Mouse (Mus musculus) neural tube, embryonic 14.5 days (tissue): ENCODE results near the gene Bnipl. TPM values are rescaled to one million over a fixed set of nuclear protein-coding genes. Genes with fewer than 3 reads are reported as not detected.
"Not testable (repeated sequence)": the region's sequence is repeated elsewhere in the genome, so short reads cannot be mapped to it uniquely, and the experiment has no call there.

ENCODE experiments used
- ATAC-seq: fragments of 200-750 bp; cut with Nextera tagmentation; 2 replicates; pipeline ENCODE4 v1.8.0; 2017; ENCODE audit warnings: low read depth, mild to moderate bottlenecking, moderate TSS enrichment, moderate library complexity
- H3K27ac ChIP-seq: fragments of 300-500 bp; sonication (generic); 2 replicates; pipeline ENCODE4 v1.5.1; 2014; ENCODE audit warnings: low read depth, mild to moderate bottlenecking, control low read depth, low read length, moderate library complexity, mixed read lengths
- H3K27me3 ChIP-seq: fragments of 300-500 bp; sonication (generic); 2 replicates; pipeline ENCODE4 v1.6.1; 2014; ENCODE audit warnings: low read length; ENCODE audit not compliant: control insufficient read depth, insufficient read depth
- H3K36me3 ChIP-seq: fragments of 300-500 bp; sonication (generic); 2 replicates; pipeline ENCODE4 v1.6.1; 2014; ENCODE audit warnings: low read length, mixed read lengths; ENCODE audit not compliant: control insufficient read depth, insufficient read depth
- H3K4me1 ChIP-seq: fragments of 300-500 bp; sonication (generic); 2 replicates; pipeline ENCODE4 v1.6.1; 2014; ENCODE audit warnings: low read length; ENCODE audit not compliant: control insufficient read depth, insufficient read depth
- H3K4me2 ChIP-seq: fragments of 300-500 bp; sonication (generic); 2 replicates; pipeline ENCODE4 v1.6.1; 2014; ENCODE audit warnings: mild to moderate bottlenecking, low read depth, low read length, control low read depth
- H3K4me3 ChIP-seq: fragments of 300-500 bp; sonication (generic); 2 replicates; pipeline ENCODE4 v1.5.1; 2014; ENCODE audit warnings: low read depth, low read length, control low read depth, mixed read lengths
- H3K9ac ChIP-seq: fragments of 300-500 bp; sonication (generic); replicated peaks from 2 replicates; pipeline ENCODE4 v1.6.1; 2014; ENCODE audit warnings: low read depth, mild to moderate bottlenecking, control low read depth, low read length, mixed read lengths
- H3K9me3 ChIP-seq: fragments of 300-500 bp; sonication (generic); 2 replicates; pipeline ENCODE4 v1.6.1; 2016; ENCODE audit warnings: low read length; ENCODE audit not compliant: control insufficient read depth
- WGBS: fragments of 180-500 bp; shearing (Covaris S2); extraction: QIAGEN DNeasy Blood & Tissue Kit; methylation state at CpG from one replicate; pipeline ENCODE4 v1.1.7; 2014; 5-methylcytosine and 5-hydroxymethylcytosine counted together
- polyA plus RNA-seq: library from polyadenylated mRNA; unstranded; fragments of >200 nt; fragmentation: Nextera tagmentation; extraction: Ambion mirVana; gene quantifications from 2 replicates; pipeline ENCODE4 v1.2.1, GENCODE M21; 2014

Gene Bnipl
- polyA plus RNA-seq, 1 experiment from 2014 or later: 0.28 TPM

- H3K36me3 ChIP-seq, H3K27ac ChIP-seq, H3K27me3 ChIP-seq, H3K4me2 ChIP-seq, H3K4me3 ChIP-seq, ATAC-seq, H3K9me3 ChIP-seq, H3K9ac ChIP-seq, H3K4me1 ChIP-seq: not testable (repeated sequence)
- WGBS: 97% methylated on average over 7 of the region's 10 CpGs
These were observed 37.9 kb downstream of the Bnipl start for GRCm38 (mm10) chr3:95212889-95213608.

- ATAC-seq: no peak
- Histone ChIP-seq H3K36me3 (peaks cover 9% of the 10 kb centered on the region; the same call in 1 of the 2 replicates), H3K4me1 (no peaks in the 10 kb centered on the region), H3K4me2 (no peak overlapping the region), H3K27me3 (no peaks in the 10 kb centered on the region), H3K9ac (no peak overlapping the region), H3K9me3 (no peaks in the 10 kb centered on the region), H3K4me3 (no peak overlapping the region), H3K27ac (no peak overlapping the region)
- 52% methylated on average over 2 of the region's 2 CpGs for WGBS
These were observed 40.4 kb downstream of the Bnipl start for GRCm38 (mm10) chr3:95210585-95210984.

- peaks cover 17% of the 10 kb centered on the region; the same call in 1 of the 2 replicates for H3K36me3 ChIP-seq
- ATAC-seq: no peak
- no peak overlapping the region for H3K27ac ChIP-seq
- no peaks in the 10 kb centered on the region for H3K27me3 ChIP-seq
- no peak overlapping the region for H3K4me3 ChIP-seq
- no peak overlapping the region for H3K4me2 ChIP-seq
- H3K9me3 ChIP-seq: no peaks in the 10 kb centered on the region
- H3K9ac ChIP-seq: no peak overlapping the region
- H3K4me1 ChIP-seq: no peaks in the 10 kb centered on the region
- WGBS: 90% methylated on average over 4 of the region's 4 CpGs
These were observed 42.7 kb downstream of the Bnipl start for GRCm38 (mm10) chr3:95208286-95208685.

- Histone ChIP-seq H3K27me3 (no peaks in the 10 kb centered on the region), H3K9me3 (no peaks in the 10 kb centered on the region), H3K27ac (no peak overlapping the region), H3K4me1 (no peaks in the 10 kb centered on the region), H3K4me2 (no peak overlapping the region), H3K4me3 (no peak overlapping the region), H3K9ac (no peak overlapping the region), H3K36me3 (peaks cover 33% of the 10 kb centered on the region)
- WGBS: 92% methylated on average over 6 of the region's 6 CpGs
- no peak for ATAC-seq
These were observed 47.1 kb downstream of the Bnipl start for GRCm38 (mm10) chr3:95203880-95204279.

- H3K4me2 ChIP-seq: no peak overlapping the region
- no peaks in the 10 kb centered on the region for H3K4me1 ChIP-seq
- H3K36me3 ChIP-seq: peaks cover 30% of the 10 kb centered on the region
- no peak overlapping the region for H3K9ac ChIP-seq
- H3K9me3 ChIP-seq: no peaks in the 10 kb centered on the region
- 84% methylated on average over 2 of the region's 2 CpGs for WGBS
- H3K27ac ChIP-seq: no peak overlapping the region
- ATAC-seq: no peak
- H3K4me3 ChIP-seq: no peak overlapping the region
- no peaks in the 10 kb centered on the region for H3K27me3 ChIP-seq
These were observed 50.4 kb downstream of the Bnipl start for GRCm38 (mm10) chr3:95200562-95200961.

- Histone ChIP-seq H3K4me3 (no peak overlapping the region), H3K4me1 (no peaks in the 10 kb centered on the region), H3K9me3 (no peaks in the 10 kb centered on the region), H3K9ac (no peak overlapping the region), H3K27me3 (no peaks in the 10 kb centered on the region), H3K36me3 (peaks cover 30% of the 10 kb centered on the region), H3K4me2 (no peak overlapping the region), H3K27ac (no peak overlapping the region)
- ATAC-seq: no peak
- 89% methylated on average over 7 of the region's 7 CpGs for WGBS
These were observed 50.9 kb downstream of the Bnipl start for GRCm38 (mm10) chr3:95200132-95200531.

- Histone ChIP-seq H3K4me3 (no peak overlapping the region), H3K27me3 (no peaks in the 10 kb centered on the region), H3K9me3 (no peaks in the 10 kb centered on the region), H3K27ac (no peak overlapping the region), H3K9ac (no peak overlapping the region), H3K4me1 (no peaks in the 10 kb centered on the region), H3K4me2 (no peak overlapping the region), H3K36me3 (peaks cover 22% of the 10 kb centered on the region)
- ATAC-seq: no peak
- 78% methylated on average over 1 of the region's 1 CpGs for WGBS
These were observed 51.9 kb downstream of the Bnipl start for GRCm38 (mm10) chr3:95199101-95199500.

GRCm38 (mm10) chr3:95195772-95196171 lies 55.2 kb downstream of the Bnipl start:
- H3K27ac ChIP-seq: no peak overlapping the region
- no peak overlapping the region for H3K4me2 ChIP-seq
- H3K4me1 ChIP-seq: no peaks in the 10 kb centered on the region
- no peaks in the 10 kb centered on the region for H3K27me3 ChIP-seq
- H3K4me3 ChIP-seq: no peak overlapping the region
- no peak for ATAC-seq
- peaks cover 19% of the 10 kb centered on the region; the same call in 1 of the 2 replicates for H3K36me3 ChIP-seq
- H3K9me3 ChIP-seq: no peaks in the 10 kb centered on the region
- WGBS: 91% methylated on average over 2 of the region's 2 CpGs
- H3K9ac ChIP-seq: no peak overlapping the region

- no peaks in the 10 kb centered on the region for H3K4me1 ChIP-seq
- no peaks in the 10 kb centered on the region for H3K27me3 ChIP-seq
- peaks cover 13% of the 10 kb centered on the region; the same call in 1 of the 2 replicates for H3K36me3 ChIP-seq
- no peak for ATAC-seq
- H3K4me2 ChIP-seq: no peak overlapping the region
- WGBS: 83% methylated on average over 6 of the region's 6 CpGs
- H3K27ac ChIP-seq: no peak overlapping the region
- H3K9ac ChIP-seq: no peak overlapping the region
- no peaks in the 10 kb centered on the region for H3K9me3 ChIP-seq
- H3K4me3 ChIP-seq: no peak overlapping the region
These were observed 56.3 kb downstream of the Bnipl start for GRCm38 (mm10) chr3:95194721-95195135.
